Mouse (Mus musculus) thymus, adult 2 months (tissue): ENCODE measurements around the gene E130114P18Rik. TPM values are rescaled to one million over a fixed set of nuclear protein-coding genes. Genes with fewer than 3 reads are reported as not detected.
A peak's percentile ranks its signal among the peaks of the same experiment; 100 is the strongest.

ENCODE experiments used
- DNase-seq: peaks from one replicate; pipeline ENCODE4 v3.0.0; 2021
- H3K27ac ChIP-seq: fragments of 200-500 bp; 2 replicates; pipeline ENCODE4 v1.5.1; 2012; ENCODE audit warnings: low read length, control low read depth; ENCODE audit not compliant: control insufficient read depth, insufficient read depth
- H3K27me3 ChIP-seq: fragments of 200-500 bp; 2 replicates; pipeline ENCODE4 v1.6.1; 2012; ENCODE audit warnings: mild to moderate bottlenecking, low read length, moderate library complexity, mixed read lengths; ENCODE audit not compliant: control insufficient read depth, insufficient read depth
- H3K36me3 ChIP-seq: fragments of 200-500 bp; 2 replicates; pipeline ENCODE4 v1.6.1; 2012; ENCODE audit warnings: mild to moderate bottlenecking, low read length, moderate library complexity; ENCODE audit not compliant: control insufficient read depth, insufficient read depth
- H3K4me1 ChIP-seq: fragments of 200-500 bp; replicated peaks from 2 replicates; pipeline ENCODE4 v1.6.1; 2012; ENCODE audit warnings: low read length; ENCODE audit not compliant: control insufficient read depth, insufficient read depth
- H3K4me3 ChIP-seq: fragments of 200-500 bp; 2 replicates; pipeline ENCODE4 v1.5.1; 2012; ENCODE audit warnings: mild to moderate bottlenecking, low read length, control low read depth, moderate library complexity; ENCODE audit not compliant: control insufficient read depth, insufficient read depth
- CTCF ChIP-seq: fragments of 200-500 bp; IDR thresholded peaks from 2 replicates; pipeline ENCODE4 v1.5.1; 2012; ENCODE audit warnings: mild to moderate bottlenecking, control low read depth, low read length, moderate library complexity, borderline replicate concordance; ENCODE audit not compliant: control insufficient read depth, poor library complexity, insufficient read depth; ENCODE audit errors: extremely low read depth
- POLR2A ChIP-seq: fragments of 200-500 bp; IDR thresholded peaks from 2 replicates; pipeline ENCODE4 v1.6.1; 2012; ENCODE audit warnings: mild to moderate bottlenecking, low read length, control low read depth, moderate library complexity; ENCODE audit not compliant: control insufficient read depth, poor library complexity, insufficient read depth; ENCODE audit errors: extremely low read depth
- WGBS: fragments of 180-500 bp; shearing (Covaris S2); methylation state at CpG from one replicate; pipeline ENCODE4 v1.1.7; 2018; 5-methylcytosine and 5-hydroxymethylcytosine counted together
- polyA plus RNA-seq: library from polyadenylated mRNA; depleted of rRNA; stranded (reverse); fragments of >200 nt; gene quantifications from 2 replicates; pipeline ENCODE4 v1.2.3, GENCODE M21; 2012

E130114P18Rik gene
- polyA plus RNA-seq, 1 experiment: 0.09 TPM

DNA sequence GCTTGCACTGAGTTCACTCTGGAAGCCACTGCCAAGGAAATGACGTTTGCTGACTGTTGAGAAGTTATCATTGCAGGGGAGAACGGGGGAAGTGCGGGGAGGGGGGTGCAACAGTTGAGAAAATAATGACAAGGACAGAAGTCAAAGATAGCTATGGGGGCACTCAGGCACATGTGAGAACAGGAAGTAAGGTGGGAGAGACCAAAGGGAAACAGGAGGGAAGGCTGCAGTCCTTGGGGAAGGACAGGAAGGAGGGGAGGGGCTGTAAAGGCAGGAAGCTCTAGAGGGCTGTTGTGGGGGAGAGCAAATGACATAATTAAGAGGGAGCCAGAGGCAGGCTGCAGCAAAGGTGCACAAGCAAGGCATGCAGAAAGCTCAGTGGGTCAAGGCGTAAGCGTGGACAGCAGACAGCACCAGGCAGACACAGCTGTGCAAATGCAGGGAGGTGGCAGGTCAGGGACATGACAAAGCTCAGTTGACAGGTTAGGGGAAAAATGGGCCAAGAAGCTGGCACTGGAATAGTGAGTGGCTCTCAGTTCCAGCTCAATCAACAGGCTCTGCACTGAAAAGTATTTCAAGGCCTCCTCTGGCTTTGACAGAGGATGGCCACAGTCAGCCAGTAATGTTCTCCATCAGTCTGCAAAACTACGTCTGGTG, 103.9 kb downstream of the E130114P18Rik start:
- H3K27ac ChIP-seq: peak overlapping the region; percentile 79
- 37% methylated on average over 6 of the region's 6 CpGs for whole genome bisulfite sequencing
- no peaks in the 10 kb centered on the region; the same call in 1 of the 2 replicates for H3K27me3 ChIP-seq
- TF ChIP-seq CTCF (no peak), POLR2A (no peak)
- DNase-seq: peak; percentile 37
- no peaks in the 10 kb centered on the region for H3K36me3 ChIP-seq
- peak overlapping the region; percentile 7 for H3K4me3 ChIP-seq
- peaks cover 19% of the 10 kb centered on the region for H3K4me1 ChIP-seq

DNA sequence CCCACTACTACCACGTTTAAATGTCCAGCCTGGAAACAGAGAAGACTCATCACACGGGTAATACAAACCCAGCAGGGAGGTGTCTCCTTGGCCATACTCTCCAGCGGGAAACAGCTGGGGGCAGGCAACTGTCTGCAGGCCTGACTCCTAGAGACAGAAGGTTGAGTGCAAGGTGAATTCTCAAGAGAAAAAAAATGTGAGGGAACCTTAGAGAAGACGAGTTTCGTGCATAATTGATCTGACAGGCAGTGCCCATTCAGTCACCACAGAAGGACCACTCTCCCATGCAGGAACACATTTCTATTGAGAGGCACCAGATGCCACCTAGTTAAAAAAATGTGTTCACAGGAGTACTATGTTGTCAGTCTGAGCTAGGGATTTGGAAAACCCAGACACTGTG, 105.4 kb downstream of the E130114P18Rik start:
- Histone ChIP-seq H3K27me3 (no peaks in the 10 kb centered on the region; the same call in 1 of the 2 replicates), H3K36me3 (no peaks in the 10 kb centered on the region), H3K4me3 (no peak overlapping the region), H3K27ac (no peak overlapping the region), H3K4me1 (peaks cover 19% of the 10 kb centered on the region)
- WGBS: 82% methylated on average over 5 of the region's 5 CpGs
- no peak for DNase-seq
- no peak for TF ChIP-seq POLR2A
- no peak for TF ChIP-seq CTCF

DNA sequence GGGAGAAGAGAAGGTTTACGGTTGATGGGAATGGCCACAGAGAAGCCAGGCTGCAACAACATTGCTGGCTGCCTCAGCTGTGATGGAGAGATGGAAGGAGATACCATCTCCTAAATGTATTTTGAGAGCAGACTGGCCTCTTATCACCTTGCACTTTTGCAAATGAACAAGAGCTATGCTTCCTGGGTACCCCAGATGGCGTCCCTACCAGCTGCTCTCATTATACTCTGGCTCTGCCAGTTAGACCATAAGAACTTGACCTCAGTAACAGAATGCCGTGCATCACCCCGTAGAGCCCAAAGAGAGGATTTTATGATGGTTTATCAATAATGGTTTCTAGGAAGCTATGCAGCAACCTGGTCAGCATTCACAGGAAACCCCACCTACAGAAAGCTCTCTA, 106.0 kb downstream of the E130114P18Rik start:
- WGBS: 91% methylated on average over 4 of the region's 4 CpGs
- DNase-seq: no peak
- Histone ChIP-seq H3K27me3 (no peaks in the 10 kb centered on the region; the same call in 1 of the 2 replicates), H3K27ac (no peak overlapping the region), H3K4me3 (no peak overlapping the region), H3K36me3 (no peaks in the 10 kb centered on the region), H3K4me1 (peaks cover 19% of the 10 kb centered on the region)
- TF ChIP-seq CTCF (no peak), POLR2A (no peak)

GRCm38 (mm10) chr4:97670418-97670817, 107.5 kb downstream of the E130114P18Rik start:
- no peak for TF ChIP-seq CTCF
- no peak for TF ChIP-seq POLR2A
- no peak overlapping the region for H3K27ac ChIP-seq
- DNase-seq: no peak
- no peaks in the 10 kb centered on the region for H3K27me3 ChIP-seq
- H3K4me1 ChIP-seq: peaks cover 11% of the 10 kb centered on the region
- no peaks in the 10 kb centered on the region for H3K36me3 ChIP-seq
- H3K4me3 ChIP-seq: no peak overlapping the region

DNA sequence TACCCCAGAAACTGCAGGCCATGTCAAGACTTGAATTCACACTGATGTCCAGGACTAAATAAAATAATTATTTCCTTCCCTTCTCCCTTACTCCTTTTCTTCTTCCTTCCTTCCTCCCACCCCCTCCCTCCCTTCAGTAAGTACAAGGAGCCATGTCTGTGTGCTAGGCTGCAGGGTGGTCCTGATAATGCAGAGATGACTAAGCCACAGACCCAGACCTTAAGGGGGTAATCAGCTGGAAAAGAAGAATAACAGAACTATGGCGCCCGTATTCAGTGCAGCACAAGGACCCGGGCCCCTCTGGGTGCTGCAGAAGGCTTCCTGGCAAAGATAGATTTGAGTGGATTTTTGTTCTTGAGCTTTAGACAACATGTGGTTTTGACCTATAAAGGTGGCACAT, 108.1 kb downstream of the E130114P18Rik start:
- 93% methylated on average over 3 of the region's 3 CpGs for whole genome bisulfite sequencing
- TF ChIP-seq POLR2A: no peak
- H3K4me3 ChIP-seq: no peak overlapping the region
- no peaks in the 10 kb centered on the region for H3K27me3 ChIP-seq
- no peak for DNase-seq
- H3K27ac ChIP-seq: no peak overlapping the region
- no peaks in the 10 kb centered on the region for H3K36me3 ChIP-seq
- H3K4me1 ChIP-seq: peaks cover 11% of the 10 kb centered on the region

GRCm38 (mm10) chr4:97665428-97665755, 112.5 kb downstream of the E130114P18Rik start:
- Histone ChIP-seq H3K27me3 (no peaks in the 10 kb centered on the region), H3K36me3 (no peaks in the 10 kb centered on the region), H3K27ac (no peak overlapping the region), H3K4me3 (no peak overlapping the region), H3K4me1 (peaks cover 3% of the 10 kb centered on the region; the same call in 1 of the 2 replicates)
- 91% methylated on average over 7 of the region's 7 CpGs for WGBS
- DNase-seq: no peak
- no peak for TF ChIP-seq CTCF
- no peak for TF ChIP-seq POLR2A

GRCm38 (mm10) chr4:97664738-97665427, 113.0 kb downstream of the E130114P18Rik start:
- 94% methylated on average over 7 of the region's 7 CpGs for WGBS
- H3K36me3 ChIP-seq: no peaks in the 10 kb centered on the region
- peaks cover 1% of the 10 kb centered on the region; the same call in 1 of the 2 replicates for H3K4me1 ChIP-seq
- TF ChIP-seq CTCF: no peak
- TF ChIP-seq POLR2A: no peak
- no peaks in the 10 kb centered on the region for H3K27me3 ChIP-seq
- DNase-seq: no peak
- no peak overlapping the region for H3K27ac ChIP-seq
- H3K4me3 ChIP-seq: no peak overlapping the region

GRCm38 (mm10) chr4:97663922-97664321, 114.0 kb downstream of the E130114P18Rik start:
- H3K4me3 ChIP-seq: no peak overlapping the region
- TF ChIP-seq CTCF (no peak), POLR2A (no peak)
- no peaks in the 10 kb centered on the region for H3K27me3 ChIP-seq
- H3K36me3 ChIP-seq: no peaks in the 10 kb centered on the region
- no peak overlapping the region for H3K27ac ChIP-seq
- DNase-seq: no peak
- H3K4me1 ChIP-seq: no peaks in the 10 kb centered on the region; the same call in 1 of the 2 replicates
- 96% methylated on average over 6 of the region's 6 CpGs for WGBS
